Mouse (Mus musculus) limb, embryonic 12.5 days (tissue): ENCODE results near the gene Piwil4. TPM values are rescaled to one million over a fixed set of nuclear protein-coding genes. Genes with fewer than 3 reads are reported as not detected.

Source experiments
- ATAC-seq: fragments of 200-750 bp; cut with Nextera tagmentation; 2 replicates; pipeline ENCODE4 v1.8.0; 2017; ENCODE audit warnings: low read depth, moderate TSS enrichment; ENCODE audit not compliant: insufficient number of reproducible peaks, insufficient read depth, low FRiP score, low TSS enrichment
- H3K27ac ChIP-seq: fragments of 300-500 bp; sonication (generic); 2 replicates; pipeline ENCODE4 v1.5.1; 2016; ENCODE audit warnings: mild to moderate bottlenecking, moderate library complexity
- H3K27me3 ChIP-seq: fragments of 300-500 bp; sonication (generic); 2 replicates; pipeline ENCODE4 v1.6.1; 2016; ENCODE audit warnings: mild to moderate bottlenecking, moderate library complexity
- H3K36me3 ChIP-seq: fragments of 300-500 bp; sonication (generic); 2 replicates; pipeline ENCODE4 v1.6.1; 2016; ENCODE audit warnings: mild to moderate bottlenecking, moderate library complexity
- H3K4me1 ChIP-seq: fragments of 300-500 bp; sonication (generic); replicated peaks from 2 replicates; pipeline ENCODE4 v1.6.1; 2016
- H3K4me2 ChIP-seq: fragments of 300-500 bp; sonication (generic); 2 replicates; pipeline ENCODE4 v1.6.1; 2016; ENCODE audit warnings: mild to moderate bottlenecking, moderate library complexity
- H3K4me3 ChIP-seq: fragments of 300-500 bp; sonication (generic); replicated peaks from 2 replicates; pipeline ENCODE4 v1.5.1; 2016; ENCODE audit warnings: mild to moderate bottlenecking
- H3K9ac ChIP-seq: fragments of 300-500 bp; sonication (generic); replicated peaks from 2 replicates; pipeline ENCODE4 v1.6.1; 2016; ENCODE audit warnings: mild to moderate bottlenecking, moderate library complexity
- H3K9me3 ChIP-seq: fragments of 300-500 bp; sonication (generic); 2 replicates; pipeline ENCODE4 v1.6.1; 2016; ENCODE audit warnings: mild to moderate bottlenecking, moderate library complexity
- WGBS: fragments of 180-500 bp; shearing (Covaris S2); methylation state at CpG from one replicate; pipeline ENCODE4 v1.1.7; 2016; 5-methylcytosine and 5-hydroxymethylcytosine counted together
- polyA plus RNA-seq: library from polyadenylated mRNA; unstranded; fragments of >200 nt; fragmentation: Nextera tagmentation; extraction: Ambion mirVana; gene quantifications from 2 replicates; pipeline ENCODE4 v1.2.1, GENCODE M21; 2016

Gene Piwil4
- polyA plus RNA-seq, 1 experiment from 2014 or later, result not detected

DNA sequence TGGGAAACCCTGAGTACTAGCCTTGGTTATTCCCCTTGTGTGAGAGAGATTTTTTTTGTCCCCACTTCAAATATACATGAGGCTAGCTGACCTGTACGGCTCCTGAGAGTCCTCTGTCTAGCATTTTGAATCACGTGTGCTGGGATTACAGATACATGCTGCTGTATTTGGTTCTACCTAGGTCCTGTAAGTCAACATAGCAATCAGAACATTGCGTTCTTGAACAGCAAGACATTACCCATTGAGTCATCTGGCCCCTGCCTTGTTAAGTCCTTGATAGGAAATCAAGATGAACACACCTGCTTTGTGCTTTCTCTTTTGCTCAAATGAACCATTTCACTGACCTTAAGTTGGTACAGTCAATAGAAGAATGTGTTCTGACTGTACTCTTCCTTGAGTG, 13.9 kb upstream of the Piwil4 start:
- Histone ChIP-seq H3K36me3 (no peaks in the 10 kb centered on the region), H3K27ac (no peak overlapping the region), H3K9me3 (no peaks in the 10 kb centered on the region), H3K4me2 (no peak overlapping the region), H3K4me3 (no peak overlapping the region), H3K27me3 (peaks cover 10% of the 10 kb centered on the region; the same call in 1 of the 2 replicates), H3K4me1 (peaks cover 16% of the 10 kb centered on the region; the same call in 1 of the 2 replicates), H3K9ac (no peak overlapping the region)
- ATAC-seq, result no peak
- WGBS, result 81% methylated on average over 3 of the region's 3 CpGs

DNA sequence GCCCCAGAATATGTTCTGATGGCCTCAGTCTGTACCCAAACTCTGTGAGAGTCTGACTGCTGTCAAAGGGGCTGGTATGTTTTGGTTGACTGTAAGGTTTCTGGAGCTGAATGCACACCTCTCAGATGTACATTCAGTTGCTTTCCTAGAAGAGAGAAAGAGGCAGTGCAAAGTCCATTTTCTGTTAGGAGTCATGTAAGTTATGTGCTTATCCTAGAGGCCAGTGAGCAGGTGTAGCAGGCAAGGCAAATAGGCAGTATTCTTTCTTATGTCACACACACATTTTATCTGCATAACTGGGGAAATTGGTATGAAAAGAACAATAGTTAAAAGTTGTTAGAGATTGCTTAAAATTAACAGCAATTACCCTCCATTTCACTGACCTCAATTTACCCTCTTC, 13.4 kb upstream of the Piwil4 start:
- ATAC-seq, result no peak
- no peaks in the 10 kb centered on the region for H3K9me3 ChIP-seq
- H3K4me1 ChIP-seq, result peaks cover 21% of the 10 kb centered on the region
- H3K27ac ChIP-seq, result no peak overlapping the region
- no peaks in the 10 kb centered on the region for H3K36me3 ChIP-seq
- no peak overlapping the region for H3K4me2 ChIP-seq
- H3K27me3 ChIP-seq, result peaks cover 10% of the 10 kb centered on the region; the same call in 1 of the 2 replicates
- no peak overlapping the region for H3K4me3 ChIP-seq
- H3K9ac ChIP-seq, result no peak overlapping the region

DNA sequence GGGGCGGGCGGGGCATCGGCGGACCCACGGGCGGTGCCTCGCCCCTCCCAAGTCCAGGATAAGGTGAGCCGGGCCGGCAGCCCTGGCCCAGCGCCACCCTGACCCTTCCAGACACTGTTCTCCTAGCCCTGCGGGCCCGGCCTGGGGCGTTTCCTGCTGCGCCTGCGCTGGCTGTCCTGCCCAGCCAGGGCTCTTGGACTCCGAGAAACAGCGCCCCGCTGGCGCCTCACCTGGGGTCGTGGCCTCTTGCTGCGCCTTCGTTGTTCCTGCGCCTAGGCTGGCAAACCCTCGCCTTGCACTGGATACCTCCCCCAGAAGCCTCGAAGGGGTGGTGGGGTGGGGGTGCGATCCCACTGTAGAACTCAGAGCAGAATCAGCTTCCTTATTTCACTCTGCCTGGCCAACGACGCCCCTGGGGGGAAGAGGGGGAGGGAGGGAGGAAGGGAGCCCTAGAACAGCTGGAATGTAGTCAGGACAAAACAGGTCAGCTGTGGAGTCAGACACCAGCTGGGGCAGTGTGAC, 11.5 kb upstream of the Piwil4 start, which contains the start of gene Fut4:
Gene Fut4, minus strand, starts transcription at position 393 of the 522 bp plus-strand sequence.
- Histone ChIP-seq H3K4me2 (peak within 1 kb of the TSS; percentile 94), H3K9me3 (no peaks in the 10 kb centered on the region), H3K36me3 (no peaks in the 10 kb centered on the region), H3K4me1 (peaks cover 36% of the 10 kb centered on the region), H3K9ac (peak within 1 kb of the TSS; percentile 74), H3K4me3 (peak within 1 kb of the TSS; percentile 59), H3K27me3 (peaks cover 10% of the 10 kb centered on the region; the same call in 1 of the 2 replicates), H3K27ac (peak within 1 kb of the TSS; percentile 67)
- WGBS, result under 1% methylated on average over 28 of the region's 28 CpGs
- peak; percentile 77 for ATAC-seq

DNA sequence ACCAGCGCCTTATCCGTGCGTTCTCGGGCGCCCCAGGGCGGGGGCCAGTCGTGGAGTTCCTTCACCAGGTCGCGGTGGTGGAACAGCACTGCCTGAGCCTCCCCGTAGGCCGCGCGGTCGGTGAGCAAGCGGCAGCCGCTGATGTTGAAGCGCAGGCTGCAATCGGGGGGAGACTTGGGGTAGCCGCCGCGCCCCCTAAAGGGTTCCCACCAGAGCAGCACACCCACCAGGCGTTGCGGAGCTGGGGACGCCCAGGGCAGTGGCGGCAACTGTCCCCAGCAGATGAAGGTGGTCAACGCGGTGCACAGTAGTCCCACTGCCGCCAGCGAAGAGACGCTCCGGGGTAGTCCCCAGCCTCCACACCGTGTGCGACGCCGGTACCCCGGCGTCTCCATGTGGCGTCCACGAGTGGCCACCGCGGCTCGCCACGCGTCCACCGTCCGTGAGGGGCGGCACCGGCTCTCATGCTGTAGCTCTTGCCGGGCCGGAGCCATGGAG, 11.0 kb upstream of the Piwil4 start:
- peak; percentile 72 for ATAC-seq
- Histone ChIP-seq H3K27me3 (peaks cover 10% of the 10 kb centered on the region; the same call in 1 of the 2 replicates), H3K27ac (peak overlapping the region; percentile 67)

DNA sequence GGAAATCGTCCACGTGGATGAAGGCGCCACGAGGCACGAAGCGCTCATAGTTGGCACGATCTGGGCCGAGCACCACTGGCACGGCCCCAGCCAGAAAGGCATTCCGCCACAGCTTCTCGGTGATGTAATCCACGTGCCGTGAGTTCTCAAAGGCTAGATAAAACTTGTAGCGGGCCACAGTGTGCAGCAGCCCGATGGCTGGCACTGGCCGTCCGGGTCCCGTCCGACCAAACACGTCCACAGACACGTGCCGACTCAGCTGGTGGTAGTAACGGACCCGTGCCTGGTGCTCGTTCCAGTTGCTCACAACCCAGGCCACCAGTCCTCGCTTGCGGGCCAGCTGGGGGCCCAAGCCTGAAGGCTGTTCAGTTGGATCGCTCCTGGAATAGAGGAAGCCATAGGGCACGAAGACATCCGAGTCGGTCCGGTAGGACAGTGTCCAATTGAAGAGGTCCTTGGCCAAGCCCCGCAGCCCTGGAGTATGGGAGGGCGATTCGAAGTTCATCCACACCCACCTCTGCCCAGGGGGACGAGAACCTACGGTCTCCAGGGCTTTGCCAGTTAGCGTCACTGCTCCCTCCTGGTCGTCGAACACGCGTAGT, 10.5 kb upstream of the Piwil4 start:
- H3K4me3 ChIP-seq, result peak overlapping the region; percentile 59
- peak overlapping the region; percentile 74 for H3K9ac ChIP-seq
- H3K27me3 ChIP-seq, result peaks cover 10% of the 10 kb centered on the region; the same call in 1 of the 2 replicates
- 0 out of 2 replicates have a peak overlapping the region, but pooled peaks have one; percentile 17 for H3K27ac ChIP-seq
- peak; percentile 60 for ATAC-seq
- peaks cover 45% of the 10 kb centered on the region for H3K4me1 ChIP-seq
- WGBS, result 58% methylated on average over 42 of the region's 42 CpGs
- no peaks in the 10 kb centered on the region for H3K36me3 ChIP-seq
- no peaks in the 10 kb centered on the region for H3K9me3 ChIP-seq
- peak overlapping the region; percentile 94 for H3K4me2 ChIP-seq

More for the DNA sequence above, 11.0 kb upstream of the Piwil4 start:
- Histone ChIP-seq H3K4me3 (peak overlapping the region; percentile 59), H3K9ac (peak overlapping the region; percentile 74), H3K9me3 (no peaks in the 10 kb centered on the region), H3K4me1 (peaks cover 40% of the 10 kb centered on the region), H3K4me2 (peak overlapping the region; percentile 94), H3K36me3 (no peaks in the 10 kb centered on the region)
- 1% methylated on average over 50 of the region's 50 CpGs for WGBS

DNA sequence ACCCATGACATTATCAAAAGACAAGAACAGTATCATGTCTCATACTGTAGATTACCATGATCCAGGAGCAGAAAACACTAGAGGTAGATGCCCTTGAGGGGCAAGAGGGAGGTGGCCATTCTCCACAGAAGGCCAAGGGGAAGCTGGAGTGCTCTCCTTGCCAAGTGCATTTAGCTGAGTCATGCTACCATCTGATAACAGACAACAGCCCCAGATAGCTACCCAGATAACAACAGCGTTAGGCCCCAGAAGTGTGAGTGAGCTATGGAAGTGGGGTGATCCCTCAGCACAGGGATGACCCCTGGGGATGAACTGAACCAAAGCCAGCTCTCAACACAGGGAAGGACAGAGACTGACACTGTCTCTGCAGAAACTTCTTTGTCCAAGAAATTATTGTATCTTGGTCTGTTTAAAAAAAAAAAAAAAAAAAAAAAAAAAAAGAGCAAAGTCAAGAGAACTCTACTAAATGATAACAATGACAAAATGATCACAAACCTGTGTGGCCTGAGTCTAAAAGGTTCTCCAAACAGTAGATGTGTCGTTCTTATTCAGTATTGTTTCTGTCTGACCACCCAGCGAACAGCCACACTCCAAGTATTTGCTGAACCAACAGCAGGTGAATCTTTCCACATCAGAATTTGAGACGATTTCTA, 909 bp downstream of the Piwil4 start:
- ATAC-seq, result no peak
- Histone ChIP-seq H3K4me1 (no peaks in the 10 kb centered on the region), H3K9ac (no peak overlapping the region), H3K36me3 (no peaks in the 10 kb centered on the region), H3K4me3 (no peak overlapping the region), H3K27me3 (no peaks in the 10 kb centered on the region), H3K27ac (no peak overlapping the region), H3K4me2 (no peak overlapping the region), H3K9me3 (no peaks in the 10 kb centered on the region)
- 84% methylated on average over 4 of the region's 4 CpGs for WGBS

DNA sequence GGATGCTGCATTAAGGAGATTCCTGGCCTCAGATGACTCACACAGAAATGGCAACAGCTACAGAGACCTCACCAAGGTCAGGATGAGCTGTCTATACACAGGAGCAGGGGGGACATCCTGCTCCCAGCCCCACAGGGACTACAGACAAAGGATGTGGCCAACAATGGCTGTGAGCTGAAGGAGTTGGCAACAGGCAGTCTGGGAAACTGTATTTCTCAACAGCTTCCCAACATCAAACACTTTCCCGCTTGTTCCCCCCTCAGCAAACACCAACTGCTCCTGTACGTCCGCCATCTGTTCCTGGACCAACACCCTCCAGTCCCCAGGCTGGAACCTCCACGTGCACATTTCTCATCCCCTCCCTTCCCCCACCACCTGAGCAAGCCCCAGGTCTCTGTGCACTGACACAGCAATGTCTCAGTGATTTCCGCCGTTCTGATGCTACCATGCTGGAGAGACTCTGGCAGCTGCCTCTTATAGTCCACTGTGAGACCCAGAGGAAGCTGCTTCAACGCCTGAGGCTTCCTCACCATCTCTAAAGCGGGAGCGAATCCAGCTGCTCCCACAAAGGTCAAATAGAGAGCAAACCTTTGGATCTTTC, 9.5 kb downstream of the Piwil4 start:
- H3K27me3 ChIP-seq, result peaks cover 6% of the 10 kb centered on the region; the same call in 1 of the 2 replicates
- no peak overlapping the region for H3K27ac ChIP-seq
- no peaks in the 10 kb centered on the region for H3K36me3 ChIP-seq
- 32% methylated on average over 9 of the region's 9 CpGs for WGBS
- H3K4me3 ChIP-seq, result no peak overlapping the region
- H3K4me2 ChIP-seq, result no peak overlapping the region
- no peak overlapping the region for H3K9ac ChIP-seq
- no peak for ATAC-seq
- H3K9me3 ChIP-seq, result no peaks in the 10 kb centered on the region
- peaks cover 7% of the 10 kb centered on the region; the same call in 1 of the 2 replicates for H3K4me1 ChIP-seq

DNA sequence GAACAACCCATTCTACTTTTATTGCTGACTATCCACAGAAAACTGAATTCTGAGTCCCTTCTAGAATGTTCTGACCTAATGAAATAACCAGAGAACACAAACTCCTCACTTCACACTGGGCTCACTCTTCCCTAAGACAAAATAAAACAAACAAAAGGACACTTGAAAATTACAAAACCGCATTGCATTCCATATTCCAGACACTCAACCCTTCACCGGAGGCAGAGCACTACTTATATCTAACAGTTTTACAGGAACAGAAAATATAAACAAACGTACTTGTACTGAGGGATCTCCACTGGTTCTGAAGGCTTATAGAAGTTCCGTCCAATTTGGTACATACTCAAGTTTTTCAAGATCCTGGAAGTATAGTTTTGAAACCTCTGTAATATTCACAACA, 12.2 kb downstream of the Piwil4 start:
- Histone ChIP-seq H3K4me1 (peaks cover 7% of the 10 kb centered on the region; the same call in 1 of the 2 replicates), H3K9me3 (no peaks in the 10 kb centered on the region), H3K36me3 (no peaks in the 10 kb centered on the region), H3K4me2 (no peak overlapping the region), H3K9ac (no peak overlapping the region), H3K27ac (no peak overlapping the region), H3K4me3 (no peak overlapping the region), H3K27me3 (peaks cover 6% of the 10 kb centered on the region; the same call in 1 of the 2 replicates)
- WGBS, result 89% methylated on average over 4 of the region's 4 CpGs
- ATAC-seq, result no peak

DNA sequence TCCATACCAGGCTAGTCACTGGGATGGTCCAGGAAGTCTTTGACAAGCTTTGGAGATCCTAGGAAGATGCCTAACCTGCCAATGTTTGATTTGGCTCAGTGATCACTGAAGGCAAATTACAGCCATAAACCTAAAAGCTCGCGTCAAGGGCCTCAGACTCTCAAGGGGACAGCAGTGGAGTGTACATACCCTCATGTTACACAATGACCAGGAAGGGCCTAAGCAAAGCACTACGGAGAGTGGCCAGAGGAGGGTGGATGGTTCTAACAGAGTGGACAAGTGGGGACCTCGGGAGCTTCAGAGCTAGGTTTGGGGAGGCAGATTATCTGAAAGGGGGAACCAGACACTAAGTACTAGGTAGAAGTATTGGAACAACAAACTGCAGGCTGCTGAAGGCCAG, 13.9 kb downstream of the Piwil4 start:
- H3K27me3 ChIP-seq, result peaks cover 6% of the 10 kb centered on the region; the same call in 1 of the 2 replicates
- no peak overlapping the region for H3K9ac ChIP-seq
- H3K4me3 ChIP-seq, result no peak overlapping the region
- H3K4me1 ChIP-seq, result peaks cover 7% of the 10 kb centered on the region; the same call in 1 of the 2 replicates
- no peaks in the 10 kb centered on the region for H3K9me3 ChIP-seq
- H3K36me3 ChIP-seq, result no peaks in the 10 kb centered on the region
- ATAC-seq, result no peak
- H3K27ac ChIP-seq, result no peak overlapping the region
- WGBS, result 72% methylated on average over 4 of the region's 4 CpGs
- no peak overlapping the region for H3K4me2 ChIP-seq

DNA sequence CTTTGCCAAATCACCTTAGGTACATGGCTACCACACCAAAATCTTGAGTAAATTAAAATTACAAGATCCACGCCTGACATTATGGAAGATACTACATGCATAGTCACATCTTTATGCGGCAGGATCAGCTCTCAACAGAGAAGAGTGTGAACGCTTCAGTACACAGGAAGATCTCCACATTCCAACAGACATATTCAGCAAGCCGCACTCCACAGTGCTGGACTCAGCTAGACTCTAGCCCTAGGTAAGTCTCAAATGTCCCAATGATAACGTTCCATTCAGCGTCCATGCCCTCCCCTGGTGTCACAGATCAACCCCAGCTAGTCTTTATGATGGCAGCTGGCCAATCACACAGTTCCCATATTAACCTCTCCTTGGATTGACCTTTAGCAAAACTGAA, 14.5 kb downstream of the Piwil4 start:
- H3K4me3 ChIP-seq, result no peak overlapping the region
- H3K9me3 ChIP-seq, result no peaks in the 10 kb centered on the region
- no peak overlapping the region for H3K4me2 ChIP-seq
- H3K9ac ChIP-seq, result no peak overlapping the region
- WGBS, result 82% methylated on average over 6 of the region's 6 CpGs
- H3K27me3 ChIP-seq, result peaks cover 4% of the 10 kb centered on the region; the same call in 1 of the 2 replicates
- H3K4me1 ChIP-seq, result peaks cover 4% of the 10 kb centered on the region; the same call in 1 of the 2 replicates
- no peak for ATAC-seq
- no peak overlapping the region for H3K27ac ChIP-seq
- H3K36me3 ChIP-seq, result no peaks in the 10 kb centered on the region
